Mouse (Mus musculus): Measurements from ENCODE around the gene Ifit3.
"Not testable (repeated sequence)": the region's sequence is repeated elsewhere in the genome, so short reads cannot be mapped to it uniquely, and the experiment has no call there.

Ifit3 gene

GRCm38 (mm10) chr19:34583126-34583766 lies at the start of gene Ifit3:
Gene Ifit3 (plus strand): TSS chr19:34583531.
- in situ Hi-C loops (cut with MboI, MseI): not testable (repeated sequence)

GRCm38 (mm10) chr19:34539422-34539821 lies 43.9 kb upstream of the Ifit3 start:
- in situ Hi-C loops (cut with MboI, MseI): no loop called here

GRCm38 (mm10) chr19:34546211-34546610 lies 37.1 kb upstream of the Ifit3 start:
- in situ Hi-C loops (cut with MboI, MseI): loop anchor here (5.0 to 10.0 kb wide), 2 partner anchors 96 to 109 kb away; partner anchors contain the start of genes Ifit1 (in 1 of the 2) and Ifit1bl2 (in 1 of the 2)

- in situ Hi-C loops (cut with MboI, MseI): loop anchor here (5.0 to 10.0 kb wide), 2 partner anchors 94 to 107 kb away; partner anchors contain the start of genes Ifit1 (in 1 of the 2) and Ifit1bl2 (in 1 of the 2)
Observed at GRCm38 (mm10) chr19:34547976-34548375, 35.4 kb upstream of the Ifit3 start.

- in situ Hi-C loops (cut with MboI, MseI): no loop called here
Observed at GRCm38 (mm10) chr19:34550205-34550533, 33.2 kb upstream of the Ifit3 start.

GRCm38 (mm10) chr19:34550534-34551223 lies 32.7 kb upstream of the Ifit3 start, which contains the start of gene Ifit2:
Gene Ifit2 (plus strand): TSS chr19:34550694.
- in situ Hi-C loops (cut with MboI, MseI): no loop called here

- in situ Hi-C loops (cut with MboI, MseI): no loop called here
Observed at GRCm38 (mm10) chr19:34551981-34552380, 31.4 kb upstream of the Ifit3 start.

- in situ Hi-C loops (cut with MboI, MseI): no loop called here
Observed at GRCm38 (mm10) chr19:34553021-34553420, 30.3 kb upstream of the Ifit3 start.

- in situ Hi-C loops (cut with MboI, MseI): no loop called here
Observed at GRCm38 (mm10) chr19:34553522-34553921, 29.8 kb upstream of the Ifit3 start.

GRCm38 (mm10) chr19:34554061-34554460 lies 29.3 kb upstream of the Ifit3 start:
- in situ Hi-C loops (cut with MboI, MseI): no loop called here

- in situ Hi-C loops (cut with MboI, MseI): no loop called here
Observed at GRCm38 (mm10) chr19:34556621-34557020, 26.7 kb upstream of the Ifit3 start.

- in situ Hi-C loops (cut with MboI, MseI): loop anchor here in 1 of 2 experiments (10.0 kb wide), 1 partner anchor 58 kb away; no protein-coding TSS in a partner anchor
Observed at GRCm38 (mm10) chr19:34562556-34562955, 20.8 kb upstream of the Ifit3 start.

GRCm38 (mm10) chr19:34566178-34566784 lies 17.1 kb upstream of the Ifit3 start:
- in situ Hi-C loops (cut with MboI, MseI): loop anchor here in 1 of 2 experiments (10.0 kb wide), 1 partner anchor 61 kb away; no protein-coding TSS in a partner anchor

- in situ Hi-C loops (cut with MboI, MseI): loop anchor here in 1 of 2 experiments (10.0 kb wide), 1 partner anchor 64 kb away; no protein-coding TSS in a partner anchor
Observed at GRCm38 (mm10) chr19:34568988-34569895, 14.1 kb upstream of the Ifit3 start.

- in situ Hi-C loops (cut with MboI, MseI): loop anchor here in 1 of 2 experiments (10.0 kb wide), 1 partner anchor 65 kb away; no protein-coding TSS in a partner anchor
Observed at GRCm38 (mm10) chr19:34569896-34570476, 13.3 kb upstream of the Ifit3 start.

GRCm38 (mm10) chr19:34571080-34571479 lies 12.3 kb upstream of the Ifit3 start:
- in situ Hi-C loops (cut with MboI, MseI): no loop called here

- in situ Hi-C loops (cut with MboI, MseI): no loop called here
Observed at GRCm38 (mm10) chr19:34573650-34574049, 9.7 kb upstream of the Ifit3 start.

GRCm38 (mm10) chr19:34577121-34577520 lies 6.2 kb upstream of the Ifit3 start:
- in situ Hi-C loops (cut with MboI, MseI): no loop called here

- in situ Hi-C loops (cut with MboI, MseI): not testable (repeated sequence)
Observed at GRCm38 (mm10) chr19:34582696-34583095, 635 bp upstream of the Ifit3 start.

- in situ Hi-C loops (cut with MboI, MseI): not testable (repeated sequence)
Observed at GRCm38 (mm10) chr19:34585740-34586458, 2.6 kb downstream of the Ifit3 start.
